Mouse (Mus musculus): ENCODE results near the gene Dnmt3b. TPM values are rescaled to one million over a fixed set of nuclear protein-coding genes. Genes with fewer than 3 reads are reported as not detected.
"Not testable (repeated sequence)": the region's sequence is repeated elsewhere in the genome, so short reads cannot be mapped to it uniquely, and the experiment has no call there.

Gene Dnmt3b
- polyA plus RNA-seq, 1 experiment: 0.96 TPM

DNA sequence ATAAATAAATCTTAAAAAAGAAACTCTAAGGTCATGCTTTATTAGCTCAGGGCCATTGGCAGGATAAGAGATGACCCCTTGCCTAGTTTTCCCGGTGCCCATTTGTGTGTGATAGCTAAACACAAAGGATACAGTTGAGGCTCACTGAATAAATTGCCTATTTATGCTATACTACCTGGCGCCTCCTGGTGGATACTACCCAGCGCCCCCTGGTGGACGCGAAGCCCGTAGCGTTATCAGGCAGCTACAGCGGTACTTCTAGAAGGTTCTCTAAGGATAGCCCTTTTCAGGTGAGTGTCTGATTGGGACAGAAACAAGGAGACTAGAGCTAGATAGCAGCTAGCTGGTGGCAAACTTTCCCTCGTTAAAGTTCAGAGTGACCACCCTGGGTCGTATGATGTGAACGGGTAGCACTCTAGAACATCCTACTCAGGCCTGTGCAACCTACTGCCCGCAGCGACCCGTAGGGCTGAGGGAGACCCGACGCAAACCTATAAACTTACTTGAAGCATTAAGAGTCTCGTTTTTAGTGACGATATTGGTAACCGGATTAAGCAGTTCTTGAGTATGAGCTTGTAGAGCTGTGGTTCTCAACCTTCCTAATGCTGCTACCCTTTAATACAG, 45.3 kb downstream of the Dnmt3b start:
- Histone ChIP-seq H3K4me3 (ENCODE audit: insufficient read depth, low read length) (no peak overlapping the region), H3K4me1 (ENCODE audit: control insufficient read depth, insufficient read depth, low read length) (no peaks in the 10 kb centered on the region), H3K27ac (ENCODE audit: insufficient read depth, low read length) (no peak overlapping the region)
- TF ChIP-seq POLR2A (IDR thresholded peaks at IDR 0.05; ENCODE audit: extremely low read depth, insufficient read depth, low read length) (no peak), CTCF (IDR thresholded peaks at IDR 0.05; ENCODE audit: extremely low read depth, insufficient read depth, low read length) (peak; percentile 39; the same call in 1 of the 2 replicates)

DNA sequence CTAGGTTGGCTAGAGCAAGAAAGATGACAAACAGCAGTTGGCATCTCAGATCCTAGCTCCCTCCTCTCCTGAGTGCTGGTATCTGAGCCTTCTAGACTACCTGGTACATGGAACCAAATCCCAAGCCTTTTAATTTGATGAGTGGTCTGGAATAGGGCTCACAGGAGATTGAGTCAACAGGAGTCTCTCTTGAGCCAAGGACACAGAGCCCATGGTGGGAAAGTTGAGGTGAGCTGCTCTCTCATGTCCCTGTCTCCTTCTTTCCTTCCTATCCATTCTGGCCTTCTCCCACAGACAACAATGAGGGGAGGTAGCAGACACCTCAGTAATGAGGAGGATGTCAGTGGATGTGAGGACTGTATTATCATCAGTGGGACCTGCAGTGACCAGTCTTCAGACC, 47.1 kb downstream of the Dnmt3b start, which contains the start of gene Dnmt3c:
Dnmt3c (plus strand) TSS at position 301 of the 400 bp plus-strand sequence.
- Histone ChIP-seq H3K4me1 (ENCODE audit: control insufficient read depth, insufficient read depth, low read length) (no peaks in the 10 kb centered on the region), H3K27ac (ENCODE audit: insufficient read depth, low read length) (no peak within 1 kb of the TSS), H3K4me3 (ENCODE audit: insufficient read depth, low read length) (no peak within 1 kb of the TSS)
- TF ChIP-seq CTCF (IDR thresholded peaks at IDR 0.05; ENCODE audit: extremely low read depth, insufficient read depth, low read length) (no peak), POLR2A (IDR thresholded peaks at IDR 0.05; ENCODE audit: extremely low read depth, insufficient read depth, low read length) (no peak)

DNA sequence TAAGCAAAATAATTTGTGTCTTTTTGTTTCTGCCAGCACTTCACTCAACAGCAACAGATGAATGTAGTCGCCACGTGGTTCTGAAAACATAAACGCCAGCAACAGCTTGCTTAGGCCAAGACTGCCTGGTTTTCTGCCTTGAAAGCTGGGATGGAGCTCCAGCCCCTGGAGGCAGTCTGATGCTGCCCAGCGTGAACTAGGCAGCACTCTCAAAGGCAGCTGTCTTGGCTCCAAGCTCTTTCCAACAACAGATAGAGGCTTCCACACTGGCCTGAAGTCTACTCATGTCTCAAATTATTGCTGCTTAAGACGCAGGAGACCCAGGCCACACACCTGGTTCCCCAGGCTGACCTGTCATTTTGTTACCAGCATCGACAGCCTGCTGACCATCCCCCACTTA, 54.1 kb downstream of the Dnmt3b start:
- H3K27ac ChIP-seq (ENCODE audit: insufficient read depth, low read length): no peak overlapping the region
- TF ChIP-seq CTCF (IDR thresholded peaks at IDR 0.05; ENCODE audit: extremely low read depth, insufficient read depth, low read length) (no peak), POLR2A (IDR thresholded peaks at IDR 0.05; ENCODE audit: extremely low read depth, insufficient read depth, low read length) (no peak)
- H3K4me3 ChIP-seq (ENCODE audit: insufficient read depth, low read length): no peak overlapping the region
- H3K4me1 ChIP-seq (ENCODE audit: control insufficient read depth, insufficient read depth, low read length): no peaks in the 10 kb centered on the region

DNA sequence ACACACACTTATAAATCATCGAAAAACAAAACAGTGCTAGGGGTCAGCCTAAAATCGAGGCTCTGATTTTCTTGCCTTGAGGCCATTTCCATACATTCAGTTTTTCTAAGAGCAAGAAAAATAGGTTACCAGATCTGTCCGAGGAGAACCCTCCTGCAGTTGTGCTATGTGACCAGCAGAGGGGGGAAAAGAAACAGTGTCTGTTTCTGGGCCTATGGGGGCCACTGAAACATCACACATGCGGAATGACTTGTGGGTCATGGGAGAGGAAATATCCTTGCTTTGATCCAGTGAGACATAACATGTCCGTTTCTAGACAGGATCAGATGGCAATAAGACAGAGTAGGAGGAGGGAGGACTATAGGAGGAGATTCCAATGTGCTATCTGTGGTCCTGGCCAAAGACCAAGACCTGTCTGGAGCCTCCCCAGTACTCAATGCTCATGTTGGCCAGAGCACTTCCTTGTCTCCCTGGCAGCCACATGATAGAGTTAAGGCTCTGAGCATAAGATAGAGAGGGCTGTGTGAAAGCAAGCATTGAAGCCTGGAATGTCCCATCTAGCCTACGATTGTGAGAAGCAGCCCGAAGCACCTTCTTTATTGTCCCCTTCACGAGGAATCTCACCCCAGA, 61.6 kb downstream of the Dnmt3b start:
- H3K4me3 ChIP-seq (ENCODE audit: insufficient read depth, low read length): no peak overlapping the region
- H3K27ac ChIP-seq (ENCODE audit: insufficient read depth, low read length): no peak overlapping the region
- H3K4me1 ChIP-seq (ENCODE audit: control insufficient read depth, insufficient read depth, low read length): no peaks in the 10 kb centered on the region
- TF ChIP-seq CTCF (IDR thresholded peaks at IDR 0.05; ENCODE audit: extremely low read depth, insufficient read depth, low read length): peak; percentile 68
- TF ChIP-seq POLR2A (IDR thresholded peaks at IDR 0.05; ENCODE audit: extremely low read depth, insufficient read depth, low read length): no peak

DNA sequence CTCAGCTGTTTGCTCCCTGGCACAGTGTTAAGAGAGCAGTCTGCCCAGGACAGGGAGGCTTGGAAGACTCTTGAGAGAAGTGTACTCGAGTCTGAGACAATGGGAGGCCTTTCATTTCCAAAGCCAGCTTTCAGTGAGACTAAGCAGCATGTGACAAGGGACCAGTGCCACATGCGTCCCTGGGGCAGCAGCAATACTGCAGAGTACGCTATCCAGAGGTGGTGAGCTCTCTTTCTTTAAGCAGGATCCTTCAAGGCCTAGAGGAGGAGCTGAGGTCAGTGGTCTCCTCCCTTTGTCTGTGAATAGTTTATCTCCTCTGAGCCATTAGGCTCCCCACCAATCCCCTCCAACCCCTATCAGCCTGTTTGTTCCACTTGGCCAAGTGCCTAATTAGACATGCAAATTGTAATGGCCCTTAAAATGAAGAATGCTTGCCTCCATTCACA, 63.4 kb downstream of the Dnmt3b start:
- no peak overlapping the region for H3K27ac ChIP-seq (ENCODE audit: insufficient read depth, low read length)
- H3K4me3 ChIP-seq (ENCODE audit: insufficient read depth, low read length): no peak overlapping the region
- no peaks in the 10 kb centered on the region for H3K4me1 ChIP-seq (ENCODE audit: control insufficient read depth, insufficient read depth, low read length)
- TF ChIP-seq CTCF (IDR thresholded peaks at IDR 0.05; ENCODE audit: extremely low read depth, insufficient read depth, low read length): no peak
- TF ChIP-seq POLR2A (IDR thresholded peaks at IDR 0.05; ENCODE audit: extremely low read depth, insufficient read depth, low read length): no peak

DNA sequence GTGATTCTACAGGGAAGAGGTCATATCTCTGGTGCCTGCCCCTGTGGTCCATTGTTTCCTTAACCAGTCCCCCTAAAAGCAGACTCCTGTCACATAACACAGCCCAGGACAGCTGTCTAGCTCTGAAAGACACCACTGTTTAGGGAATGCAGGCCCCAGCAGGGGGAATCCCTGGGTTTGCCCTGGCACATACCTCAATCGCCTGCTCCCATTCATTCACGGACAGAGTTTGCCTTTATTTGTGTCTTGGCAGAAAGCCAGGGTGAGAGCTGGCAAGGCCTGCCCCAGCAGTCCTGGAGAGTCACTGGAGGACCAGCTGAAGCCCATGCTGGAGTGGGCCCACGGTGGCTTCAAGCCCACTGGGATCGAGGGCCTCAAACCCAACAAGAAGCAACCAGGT, 64.0 kb downstream of the Dnmt3b start:
- Histone ChIP-seq H3K4me1 (ENCODE audit: control insufficient read depth, insufficient read depth, low read length) (no peaks in the 10 kb centered on the region), H3K4me3 (ENCODE audit: insufficient read depth, low read length) (no peak overlapping the region), H3K27ac (ENCODE audit: insufficient read depth, low read length) (no peak overlapping the region)
- TF ChIP-seq POLR2A (IDR thresholded peaks at IDR 0.05; ENCODE audit: extremely low read depth, insufficient read depth, low read length) (no peak), CTCF (IDR thresholded peaks at IDR 0.05; ENCODE audit: extremely low read depth, insufficient read depth, low read length) (no peak)

DNA sequence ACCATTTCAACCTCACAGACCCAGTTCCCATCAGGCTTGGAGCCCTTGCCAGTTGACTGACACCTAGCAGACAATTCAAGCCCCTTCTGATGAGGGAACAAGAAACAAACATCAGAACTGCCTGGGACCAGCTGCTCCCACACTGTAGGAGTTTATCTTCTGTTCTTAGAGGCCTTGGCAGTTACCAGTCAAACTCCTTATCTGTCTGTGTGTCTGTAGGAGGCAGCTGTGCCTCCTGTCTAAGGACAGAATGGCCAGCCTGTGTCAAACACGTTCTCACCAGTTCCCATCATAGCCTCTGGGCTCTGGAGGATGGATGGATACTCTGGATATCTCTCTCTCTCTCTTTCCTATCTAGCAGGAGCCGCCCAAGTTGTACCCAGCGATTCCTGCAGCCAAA, 68.6 kb downstream of the Dnmt3b start:
- H3K27ac ChIP-seq (ENCODE audit: insufficient read depth, low read length); H3K4me1 ChIP-seq (ENCODE audit: control insufficient read depth, insufficient read depth, low read length): not testable (repeated sequence)

DNA sequence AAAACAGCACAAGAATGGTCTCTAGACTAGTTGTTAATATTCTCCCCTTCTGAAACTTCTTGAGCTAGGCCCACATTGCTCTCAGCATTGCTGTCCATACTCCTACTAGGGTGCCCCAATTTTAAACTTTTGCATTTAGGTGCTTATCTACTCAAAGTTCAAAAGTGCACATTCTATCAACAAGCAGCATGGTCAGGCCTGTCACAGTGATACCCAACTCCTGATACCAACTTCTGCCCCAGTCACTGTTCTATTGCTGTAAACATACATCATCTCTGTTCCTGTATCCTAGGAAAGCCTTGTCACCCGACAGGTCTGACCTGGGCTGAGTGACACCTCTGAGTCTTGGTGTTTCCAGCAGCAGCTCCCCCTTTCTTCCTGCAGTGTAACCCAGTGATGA, 73.8 kb downstream of the Dnmt3b start:
- TF ChIP-seq CTCF (IDR thresholded peaks at IDR 0.05; ENCODE audit: extremely low read depth, insufficient read depth, low read length) (no peak), POLR2A (IDR thresholded peaks at IDR 0.05; ENCODE audit: extremely low read depth, insufficient read depth, low read length) (no peak)
- H3K4me1 ChIP-seq (ENCODE audit: control insufficient read depth, insufficient read depth, low read length): no peaks in the 10 kb centered on the region
- H3K4me3 ChIP-seq (ENCODE audit: insufficient read depth, low read length): no peak overlapping the region
- no peak overlapping the region for H3K27ac ChIP-seq (ENCODE audit: insufficient read depth, low read length)

More for the DNA sequence above, 68.6 kb downstream of the Dnmt3b start:
- H3K4me3 ChIP-seq (ENCODE audit: insufficient read depth, low read length): not testable (repeated sequence)

DNA sequence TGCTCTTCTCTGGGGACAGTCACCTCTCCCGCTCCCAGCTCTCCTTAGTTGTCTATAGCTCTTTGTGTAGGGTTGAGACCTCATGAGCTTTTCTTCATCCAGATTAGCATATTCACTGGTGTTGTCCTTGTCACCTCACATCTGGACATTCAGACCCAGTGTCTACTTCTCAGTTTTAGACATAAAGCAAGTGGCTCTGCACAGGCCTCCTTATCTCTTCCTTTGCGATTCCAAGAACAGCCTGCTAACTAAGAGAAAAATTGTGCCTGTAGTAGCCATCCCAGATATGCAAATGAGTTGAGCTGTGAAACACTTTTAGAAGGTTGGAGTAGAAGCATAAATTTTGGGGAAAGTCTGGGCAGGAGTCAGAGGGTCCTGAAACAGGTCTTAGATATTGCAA, 75.2 kb downstream of the Dnmt3b start:
- no peaks in the 10 kb centered on the region for H3K4me1 ChIP-seq (ENCODE audit: control insufficient read depth, insufficient read depth, low read length)
- no peak for TF ChIP-seq CTCF (IDR thresholded peaks at IDR 0.05; ENCODE audit: extremely low read depth, insufficient read depth, low read length)
- no peak for TF ChIP-seq POLR2A (IDR thresholded peaks at IDR 0.05; ENCODE audit: extremely low read depth, insufficient read depth, low read length)
- H3K27ac ChIP-seq (ENCODE audit: insufficient read depth, low read length): no peak overlapping the region
- H3K4me3 ChIP-seq (ENCODE audit: insufficient read depth, low read length): no peak overlapping the region

DNA sequence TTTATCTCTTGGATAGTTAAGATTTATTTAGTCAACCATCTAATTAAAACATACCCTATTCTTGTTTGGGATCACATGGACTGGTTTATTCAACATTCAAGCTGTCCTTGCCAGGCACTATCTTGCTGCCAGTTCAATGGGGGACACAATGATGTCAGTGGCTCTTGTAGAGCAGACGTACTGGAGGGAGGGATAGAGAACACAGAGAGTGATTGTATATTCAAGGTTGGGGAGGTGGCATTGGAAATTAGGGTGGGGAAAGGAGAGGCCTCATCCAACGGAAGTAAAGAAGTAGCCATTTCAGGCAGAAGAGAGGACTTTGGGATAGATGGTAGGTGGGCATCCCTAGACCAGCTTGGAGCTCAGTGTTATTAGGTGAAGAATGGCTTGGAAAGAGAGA, 75.6 kb downstream of the Dnmt3b start:
- TF ChIP-seq POLR2A (IDR thresholded peaks at IDR 0.05; ENCODE audit: extremely low read depth, insufficient read depth, low read length): no peak
- TF ChIP-seq CTCF (IDR thresholded peaks at IDR 0.05; ENCODE audit: extremely low read depth, insufficient read depth, low read length): no peak
- Histone ChIP-seq H3K27ac (ENCODE audit: insufficient read depth, low read length) (no peak overlapping the region), H3K4me3 (ENCODE audit: insufficient read depth, low read length) (no peak overlapping the region), H3K4me1 (ENCODE audit: control insufficient read depth, insufficient read depth, low read length) (no peaks in the 10 kb centered on the region)
